Mouse (Mus musculus) hindbrain, embryonic 16.5 days (tissue): ENCODE data around the gene Fasn. TPM values are rescaled to one million over a fixed set of nuclear protein-coding genes. Genes with fewer than 3 reads are reported as not detected.
"Not testable (repeated sequence)": the region's sequence is repeated elsewhere in the genome, so short reads cannot be mapped to it uniquely, and the experiment has no call there.

ENCODE experiments used
- ATAC-seq: fragments of 200-750 bp; cut with Nextera tagmentation; 2 replicates; pipeline ENCODE4 v1.8.0; 2017; ENCODE audit warnings: moderate TSS enrichment, moderate library complexity
- H3K27ac ChIP-seq: fragments of 300-500 bp; sonication (generic); 2 replicates; pipeline ENCODE4 v1.5.1; 2014; ENCODE audit warnings: low read depth, mild to moderate bottlenecking, control low read depth, low read length, moderate library complexity
- H3K27me3 ChIP-seq: fragments of 300-500 bp; sonication (generic); replicated peaks from 2 replicates; pipeline ENCODE4 v1.6.1; 2014; ENCODE audit warnings: low read length; ENCODE audit not compliant: control insufficient read depth, insufficient read depth
- H3K36me3 ChIP-seq: fragments of 300-500 bp; sonication (generic); 2 replicates; pipeline ENCODE4 v1.6.1; 2014; ENCODE audit warnings: mild to moderate bottlenecking, low read length, moderate library complexity, mixed read lengths; ENCODE audit not compliant: control insufficient read depth, insufficient read depth
- H3K4me1 ChIP-seq: fragments of 300-500 bp; sonication (generic); 2 replicates; pipeline ENCODE4 v1.6.1; 2014; ENCODE audit warnings: low read depth, low read length; ENCODE audit not compliant: control insufficient read depth, insufficient read depth
- H3K4me2 ChIP-seq: fragments of 300-500 bp; sonication (generic); 2 replicates; pipeline ENCODE4 v1.6.1; 2014; ENCODE audit warnings: mild to moderate bottlenecking, low read length, control low read depth, moderate library complexity
- H3K4me3 ChIP-seq: fragments of 300-500 bp; sonication (generic); 2 replicates; pipeline ENCODE4 v1.5.1; 2014; ENCODE audit warnings: mild to moderate bottlenecking, low read length, control low read depth, moderate library complexity
- H3K9ac ChIP-seq: fragments of 300-500 bp; sonication (generic); 2 replicates; pipeline ENCODE4 v1.6.1; 2014; ENCODE audit warnings: low read depth, mild to moderate bottlenecking, control low read depth, low read length, moderate library complexity
- H3K9me3 ChIP-seq: fragments of 300-500 bp; sonication (generic); 2 replicates; pipeline ENCODE4 v1.6.1; 2014; ENCODE audit warnings: mild to moderate bottlenecking, low read length, moderate library complexity; ENCODE audit not compliant: control insufficient read depth
- WGBS: fragments of 180-500 bp; shearing (Covaris S2); extraction: QIAGEN DNeasy Blood & Tissue Kit; methylation state at CpG from one replicate; pipeline ENCODE4 v1.1.7; 2014; 5-methylcytosine and 5-hydroxymethylcytosine counted together
- polyA plus RNA-seq: library from polyadenylated mRNA; unstranded; fragments of >200 nt; fragmentation: Nextera tagmentation; extraction: Ambion mirVana; gene quantifications from 2 replicates; pipeline ENCODE4 v1.2.1, GENCODE M21; 2015

The Fasn gene
- polyA plus RNA-seq, 1 experiment from 2014 or later: 82.9 TPM

DNA sequence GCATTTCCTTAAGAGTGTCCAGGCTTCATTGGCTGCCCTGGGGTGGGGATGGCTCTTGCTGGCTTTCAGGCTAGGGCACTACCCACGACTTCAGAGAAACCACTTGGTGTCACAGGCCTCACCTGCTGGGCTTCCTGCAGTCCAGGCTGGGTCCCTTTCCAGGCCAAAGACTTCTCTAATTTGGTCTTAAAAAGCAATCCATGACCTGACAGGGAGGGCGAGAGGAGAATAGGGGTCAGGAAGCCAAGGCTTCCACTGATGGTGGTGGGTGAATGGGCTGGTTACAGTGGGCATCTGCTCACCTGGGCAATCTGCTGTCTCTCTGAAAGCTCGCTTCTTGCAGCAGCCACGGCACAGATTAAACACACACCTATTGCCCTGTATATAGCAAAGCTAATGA is 35.0 kb downstream of the Fasn start:
- H3K27me3 ChIP-seq: no peaks in the 10 kb centered on the region
- peaks cover 9% of the 10 kb centered on the region for H3K4me1 ChIP-seq
- H3K36me3 ChIP-seq: peaks cover 44% of the 10 kb centered on the region
- no peak overlapping the region for H3K27ac ChIP-seq
- no peak for ATAC-seq
- 79% methylated on average over 4 of the region's 4 CpGs for WGBS
- no peaks in the 10 kb centered on the region for H3K9me3 ChIP-seq
- H3K9ac ChIP-seq: no peak overlapping the region
- no peak overlapping the region for H3K4me3 ChIP-seq
- H3K4me2 ChIP-seq: no peak overlapping the region

- not testable (repeated sequence) for ATAC-seq, H3K4me2 ChIP-seq, H3K27ac ChIP-seq, H3K4me3 ChIP-seq, H3K9ac ChIP-seq, H3K4me1 ChIP-seq, H3K9me3 ChIP-seq, H3K27me3 ChIP-seq
- H3K36me3 ChIP-seq: peaks cover 44% of the 10 kb centered on the region
- WGBS: 96% methylated on average over 9 of the region's 10 CpGs
These were observed 35.9 kb downstream of the Fasn start for GRCm38 (mm10) chr11:120788460-120788859.

GRCm38 (mm10) chr11:120785145-120785544 is 39.2 kb downstream of the Fasn start:
- Histone ChIP-seq H3K36me3 (peaks cover 33% of the 10 kb centered on the region), H3K4me2 (peak overlapping the region; percentile 99), H3K27ac (no peak overlapping the region), H3K4me1 (peaks cover 18% of the 10 kb centered on the region), H3K9me3 (no peaks in the 10 kb centered on the region), H3K27me3 (no peaks in the 10 kb centered on the region), H3K4me3 (peak overlapping the region; percentile 99), H3K9ac (peak overlapping the region; percentile 93)
- 44% methylated on average over 9 of the region's 9 CpGs for WGBS
- ATAC-seq: no peak

- H3K36me3 ChIP-seq: peaks cover 24% of the 10 kb centered on the region
- H3K27me3 ChIP-seq: no peaks in the 10 kb centered on the region
- H3K4me1 ChIP-seq: peaks cover 18% of the 10 kb centered on the region
- WGBS: under 1% methylated on average over 73 of the region's 107 CpGs
- peak within 1 kb of the TSS; percentile 86 for H3K27ac ChIP-seq
- no peaks in the 10 kb centered on the region for H3K9me3 ChIP-seq
- peak within 1 kb of the TSS; percentile 99 for H3K4me3 ChIP-seq
- peak; percentile 88 for ATAC-seq
- H3K4me2 ChIP-seq: peak within 1 kb of the TSS; percentile 99
- H3K9ac ChIP-seq: peak within 1 kb of the TSS; percentile 93
These were observed 40.1 kb downstream of the Fasn start, which contains the start of the genes Rfng and Gps1 for GRCm38 (mm10) chr11:120784064-120784791. Gene Rfng (minus strand): TSS chr11:120784207. Gene Gps1 (plus strand): TSS chr11:120784272.

DNA sequence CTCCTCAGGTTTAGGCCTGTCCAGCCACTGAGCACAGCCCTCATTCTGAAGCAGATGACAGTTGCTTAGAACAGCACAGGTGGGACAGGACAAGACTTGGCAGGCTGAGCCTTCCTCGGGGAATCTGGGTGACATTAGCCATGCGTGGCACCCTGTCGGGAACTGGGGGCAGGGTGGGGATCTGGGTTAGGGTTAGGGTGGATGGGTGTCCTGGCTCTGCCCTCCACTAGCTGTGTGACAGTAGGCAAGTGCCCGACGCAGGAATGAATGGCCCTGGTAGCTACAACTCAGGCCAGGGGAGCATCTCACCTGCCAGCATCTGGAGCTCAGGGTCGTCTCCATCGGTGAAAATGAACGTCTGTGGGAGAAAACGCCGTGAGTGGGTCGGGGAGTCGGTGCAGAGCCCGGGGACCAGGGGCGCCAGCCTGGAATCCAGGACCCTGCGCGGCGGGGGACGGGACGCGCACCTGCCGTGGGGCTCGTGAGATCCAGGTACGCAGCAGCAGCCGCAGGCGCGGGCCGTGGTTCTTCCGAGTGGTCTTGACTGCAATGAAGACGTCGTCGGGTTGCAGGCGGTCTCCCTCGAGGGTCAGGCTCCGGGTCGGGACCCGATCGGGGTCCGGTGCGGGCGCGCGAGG is 40.8 kb downstream of the Fasn start:
- Histone ChIP-seq H3K4me2 (peak overlapping the region; percentile 63), H3K9me3 (no peaks in the 10 kb centered on the region), H3K27me3 (no peaks in the 10 kb centered on the region), H3K4me3 (peak overlapping the region; percentile 99), H3K9ac (peak overlapping the region; percentile 93), H3K27ac (peak overlapping the region; percentile 86), H3K4me1 (peaks cover 18% of the 10 kb centered on the region), H3K36me3 (peaks cover 27% of the 10 kb centered on the region)
- WGBS: 2% methylated on average over 42 of the region's 42 CpGs
- ATAC-seq: peak; percentile 29

DNA sequence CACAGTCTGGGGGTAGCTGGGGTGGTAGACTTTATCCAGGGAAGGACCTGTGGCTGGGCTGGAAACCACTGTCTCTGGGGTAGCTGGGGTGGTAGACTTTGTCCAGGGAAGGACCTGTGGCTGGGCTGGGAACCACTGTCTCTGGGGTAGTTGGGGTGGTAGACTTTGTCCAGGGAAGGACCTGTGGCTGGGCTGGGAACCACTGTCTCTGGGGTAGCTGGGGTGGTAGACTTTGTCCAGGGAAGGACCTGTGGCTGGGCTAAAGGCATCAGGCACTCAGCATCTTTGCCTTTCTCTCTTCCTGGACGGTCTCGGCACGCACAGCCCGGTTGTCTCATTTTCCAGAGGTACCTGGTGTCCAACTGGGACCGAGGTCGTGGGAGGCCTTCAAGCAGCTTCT is 43.0 kb downstream of the Fasn start:
- peaks cover 16% of the 10 kb centered on the region for H3K36me3 ChIP-seq
- peaks cover 18% of the 10 kb centered on the region for H3K4me1 ChIP-seq
- not testable (repeated sequence) for H3K4me2 ChIP-seq, H3K9me3 ChIP-seq, H3K27ac ChIP-seq, H3K27me3 ChIP-seq, H3K9ac ChIP-seq, ATAC-seq, H3K4me3 ChIP-seq
- 100% methylated on average over 3 of the region's 6 CpGs for WGBS

DNA sequence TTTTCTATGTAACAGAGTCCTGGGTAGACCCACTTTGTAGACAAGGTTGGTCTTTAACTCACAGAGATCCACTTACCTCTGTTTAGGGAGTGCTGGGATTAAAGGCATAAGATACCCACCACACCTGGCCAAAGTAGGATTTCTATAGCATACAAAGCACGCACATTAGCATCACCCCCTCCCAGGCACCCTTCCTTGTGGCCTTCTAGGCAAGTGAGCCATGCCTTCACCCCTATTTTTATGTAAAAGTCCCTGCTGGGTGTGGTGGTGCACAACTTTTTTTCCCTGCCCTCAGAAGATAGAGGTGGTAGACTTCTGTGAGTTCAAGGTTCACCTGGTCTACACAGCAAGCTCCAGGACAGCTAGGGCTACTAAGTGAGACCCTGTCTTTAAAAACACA is 44.5 kb downstream of the Fasn start:
- H3K4me1 ChIP-seq: peaks cover 12% of the 10 kb centered on the region
- WGBS: 94% methylated on average over 1 of the region's 1 CpGs
- H3K27ac ChIP-seq: no peak overlapping the region
- no peak overlapping the region for H3K4me2 ChIP-seq
- peaks cover 15% of the 10 kb centered on the region for H3K36me3 ChIP-seq
- no peak for ATAC-seq
- no peak overlapping the region for H3K4me3 ChIP-seq
- no peaks in the 10 kb centered on the region for H3K9me3 ChIP-seq
- no peaks in the 10 kb centered on the region for H3K27me3 ChIP-seq
- H3K9ac ChIP-seq: no peak overlapping the region

GRCm38 (mm10) chr11:120777123-120777522 is 47.2 kb downstream of the Fasn start:
- Histone ChIP-seq H3K36me3 (peaks cover 14% of the 10 kb centered on the region), H3K27me3 (no peaks in the 10 kb centered on the region), H3K4me2 (no peak overlapping the region), H3K4me1 (0 out of 2 replicates have a peak, but pooled peaks cover 2% of the 10 kb centered on the region), H3K4me3 (no peak overlapping the region), H3K9ac (no peak overlapping the region), H3K9me3 (no peaks in the 10 kb centered on the region), H3K27ac (no peak overlapping the region)
- ATAC-seq: no peak
- WGBS: 31% methylated on average over 6 of the region's 6 CpGs

DNA sequence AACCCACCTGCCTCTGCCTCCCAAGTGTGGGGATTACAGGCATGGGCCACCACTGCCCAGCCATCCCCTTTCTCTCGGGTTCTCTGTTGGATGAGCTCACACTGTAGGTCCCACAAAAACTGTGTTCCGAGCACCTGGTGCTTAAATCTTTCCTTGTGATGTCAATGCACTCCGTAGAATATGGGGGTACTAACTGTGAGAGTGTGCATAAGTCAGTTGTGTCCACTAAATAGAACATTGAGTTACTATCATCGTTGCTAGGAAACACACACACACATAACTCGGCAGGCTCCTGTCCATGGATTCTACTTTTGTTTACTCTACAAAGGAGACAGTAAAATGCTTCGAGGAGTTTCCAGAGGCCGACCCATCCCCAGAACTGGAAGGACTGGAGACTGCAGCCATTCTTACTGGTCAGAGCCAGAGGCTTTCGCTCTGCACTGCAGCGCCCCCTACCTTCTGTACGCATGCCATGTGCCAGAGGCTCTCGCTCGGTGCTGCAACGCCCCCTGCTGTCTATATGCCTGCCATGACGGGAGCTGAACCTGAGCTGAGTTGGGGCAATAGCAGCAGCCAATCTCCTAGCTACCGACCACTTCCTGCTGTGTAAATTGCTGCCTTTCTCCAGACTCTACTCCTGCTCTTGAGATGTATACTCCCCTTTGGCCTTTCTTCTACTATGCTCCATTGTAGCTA is 48.4 kb downstream of the Fasn start:
- peaks cover 7% of the 10 kb centered on the region for H3K36me3 ChIP-seq
- 24% methylated on average over 15 of the region's 15 CpGs for WGBS
- H3K27me3 ChIP-seq: no peaks in the 10 kb centered on the region
- H3K4me3 ChIP-seq: no peak overlapping the region
- no peak overlapping the region for H3K9ac ChIP-seq
- peak; percentile 91 for ATAC-seq
- H3K4me1 ChIP-seq: 0 out of 2 replicates have a peak, but pooled peaks cover 2% of the 10 kb centered on the region
- no peak overlapping the region for H3K4me2 ChIP-seq
- no peak overlapping the region for H3K27ac ChIP-seq
- H3K9me3 ChIP-seq: no peaks in the 10 kb centered on the region
